Mouse (Mus musculus) erythroblast, embryonic 14.5 days (primary cell): Measurements from ENCODE around the gene Fscn2. TPM values are rescaled to one million over a fixed set of nuclear protein-coding genes. Genes with fewer than 3 reads are reported as not detected.

Source experiments
- H3K27me3 ChIP-seq: 2 replicates; pipeline ENCODE4 v1.6.1; 2012; ENCODE audit warnings: inconsistent platforms; ENCODE audit not compliant: control insufficient read depth
- H3K36me3 ChIP-seq: 2 replicates; pipeline ENCODE4 v1.6.1; 2012; ENCODE audit warnings: mild to moderate bottlenecking, inconsistent platforms; ENCODE audit not compliant: control insufficient read depth
- H3K4me1 ChIP-seq: 2 replicates; pipeline ENCODE4 v1.6.1; 2012; ENCODE audit warnings: inconsistent platforms; ENCODE audit not compliant: control insufficient read depth
- H3K4me3 ChIP-seq: replicated peaks from 2 replicates; pipeline ENCODE3; 2012; ENCODE audit warnings: moderate library complexity, mild to moderate bottlenecking, inconsistent platforms
- H3K9me3 ChIP-seq: 2 replicates; pipeline ENCODE4 v1.6.1; 2012; ENCODE audit warnings: low read length, inconsistent platforms, mixed read lengths; ENCODE audit not compliant: control insufficient read depth
- GATA1 ChIP-seq: IDR thresholded peaks from 2 replicates; pipeline ENCODE4 v1.6.1; 2012; ENCODE audit warnings: low read length, inconsistent platforms, mixed read lengths
- TAL1 ChIP-seq: IDR thresholded peaks from 3 replicates; pipeline ENCODE4 v1.6.1; 2012; ENCODE audit warnings: low read length, inconsistent platforms, mixed read lengths
- polyA plus RNA-seq: library from polyadenylated mRNA; stranded (reverse); fragments of >175 nt; gene quantifications from 2 replicates; pipeline ENCODE4 v1.2.3, GENCODE M21; 2012

Fscn2 gene
- polyA plus RNA-seq, 1 experiment = not detected

DNA sequence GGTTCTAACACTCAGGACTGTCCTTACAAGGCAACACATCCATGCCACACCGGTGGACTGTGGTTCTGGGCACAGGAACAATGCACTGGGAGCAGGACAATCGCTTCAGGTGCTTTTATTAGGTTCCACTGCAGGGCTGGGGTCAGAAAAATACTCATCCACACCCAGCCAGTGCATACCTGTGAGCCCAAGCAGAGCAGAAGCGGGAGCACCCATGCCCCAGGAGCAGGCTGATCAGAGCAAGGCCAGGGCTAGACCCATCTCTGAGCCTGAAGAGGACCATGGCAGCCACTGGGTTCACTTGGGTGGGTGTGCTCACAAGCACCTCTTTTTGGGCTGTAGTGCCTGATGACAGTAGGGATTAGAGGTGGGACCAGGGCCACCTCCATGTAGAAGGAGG, 18.9 kb downstream of the Fscn2 start:
- Histone ChIP-seq H3K36me3 (peaks cover 80% of the 10 kb centered on the region), H3K9me3 (no peaks in the 10 kb centered on the region), H3K27me3 (no peaks in the 10 kb centered on the region), H3K4me3 (no peak overlapping the region), H3K4me1 (peaks cover 31% of the 10 kb centered on the region)
- TF ChIP-seq GATA1 (no peak), TAL1 (no peak)

DNA sequence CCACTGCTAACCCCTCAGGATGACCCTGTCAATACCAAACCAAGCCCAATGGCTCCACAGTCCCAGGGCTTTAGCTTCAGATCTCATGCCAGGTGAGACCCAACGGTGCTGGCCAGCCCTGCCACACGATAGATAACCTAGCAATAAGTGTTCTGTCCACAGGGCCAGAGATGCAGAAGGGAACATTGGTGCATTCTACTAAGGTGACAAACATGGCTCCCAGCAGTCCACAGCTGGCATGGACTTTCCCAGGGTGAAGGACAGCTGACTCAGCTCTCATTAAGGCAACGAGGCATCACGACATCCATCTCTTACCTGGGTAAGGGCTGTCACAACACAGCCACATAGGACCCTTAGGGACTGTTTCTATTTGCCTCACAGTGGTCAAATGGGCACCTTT, 19.8 kb downstream of the Fscn2 start:
- peaks cover 31% of the 10 kb centered on the region for H3K4me1 ChIP-seq
- H3K27me3 ChIP-seq = no peaks in the 10 kb centered on the region
- TF ChIP-seq GATA1 = no peak
- no peak for TF ChIP-seq TAL1
- H3K9me3 ChIP-seq = no peaks in the 10 kb centered on the region
- peaks cover 83% of the 10 kb centered on the region for H3K36me3 ChIP-seq
- no peak overlapping the region for H3K4me3 ChIP-seq

DNA sequence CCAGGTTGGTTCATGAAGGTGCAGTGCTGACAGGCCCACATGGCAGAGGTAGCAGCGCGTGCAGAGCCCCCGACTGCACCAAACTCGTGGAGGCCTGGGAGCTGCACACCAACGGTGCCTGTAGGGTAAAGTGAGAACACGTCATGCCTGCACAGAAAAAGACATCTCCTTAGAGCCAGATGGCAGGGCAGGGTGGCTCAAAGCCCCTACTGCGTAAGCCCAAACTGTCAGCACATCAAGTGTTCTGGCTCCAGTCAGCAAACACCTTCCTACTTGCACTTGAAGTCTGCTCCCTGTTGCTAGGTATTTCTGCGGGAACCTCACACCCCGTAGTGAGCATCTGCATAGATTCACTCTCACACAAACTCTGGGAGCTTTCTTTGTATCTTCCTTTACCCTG, 21.2 kb downstream of the Fscn2 start:
- H3K36me3 ChIP-seq = peaks cover 83% of the 10 kb centered on the region
- TF ChIP-seq GATA1 (no peak), TAL1 (no peak)

DNA sequence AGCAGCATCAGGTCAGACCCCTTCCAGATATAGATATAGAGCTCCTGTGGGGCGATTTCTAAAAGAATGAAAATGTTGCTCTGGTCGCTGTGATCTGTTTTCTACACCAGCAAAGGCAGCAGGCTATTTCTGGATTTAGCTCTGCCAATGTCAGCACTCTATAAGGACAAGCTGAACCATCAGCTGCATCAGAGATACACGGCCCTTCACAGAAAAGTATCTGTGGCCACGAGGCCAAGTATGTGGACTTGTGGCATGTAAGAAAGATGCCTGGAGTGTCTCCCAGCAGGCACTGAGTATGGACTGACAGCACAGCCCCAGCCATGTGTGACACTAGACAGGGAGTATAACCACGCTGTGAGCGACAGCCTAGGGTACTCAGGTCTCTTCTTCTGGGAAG, 25.3 kb downstream of the Fscn2 start:
- Histone ChIP-seq H3K36me3 (peaks cover 86% of the 10 kb centered on the region), H3K9me3 (no peaks in the 10 kb centered on the region), H3K4me3 (no peak overlapping the region), H3K27me3 (no peaks in the 10 kb centered on the region), H3K4me1 (peaks cover 9% of the 10 kb centered on the region)
- TF ChIP-seq TAL1 (no peak), GATA1 (no peak)

More for the DNA sequence above, 21.2 kb downstream of the Fscn2 start:
- peaks cover 26% of the 10 kb centered on the region for H3K4me1 ChIP-seq
- H3K27me3 ChIP-seq = no peaks in the 10 kb centered on the region
- no peaks in the 10 kb centered on the region for H3K9me3 ChIP-seq
- H3K4me3 ChIP-seq = no peak overlapping the region

DNA sequence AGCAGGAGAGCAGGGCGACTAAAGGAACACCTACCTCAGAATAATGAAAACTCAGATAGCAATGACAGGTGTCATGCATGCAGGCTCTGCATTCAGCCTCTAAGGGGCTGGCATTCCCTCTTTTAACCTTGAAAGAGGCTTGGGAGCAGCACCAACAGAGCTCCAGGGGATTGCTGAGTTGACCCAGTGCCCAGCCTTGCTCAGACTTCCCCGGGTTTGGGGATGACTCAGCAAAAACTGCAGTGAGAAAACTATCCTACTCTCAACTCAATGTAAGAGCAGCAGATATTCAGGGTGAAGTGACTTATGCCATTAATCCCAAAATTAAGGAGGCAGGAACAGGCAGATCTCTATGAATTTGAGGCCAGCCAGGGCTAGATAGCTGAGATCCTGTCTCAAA, 25.8 kb downstream of the Fscn2 start:
- Histone ChIP-seq H3K4me1 (peaks cover 9% of the 10 kb centered on the region), H3K36me3 (peaks cover 86% of the 10 kb centered on the region), H3K4me3 (no peak overlapping the region), H3K27me3 (no peaks in the 10 kb centered on the region), H3K9me3 (no peaks in the 10 kb centered on the region)
- no peak for TF ChIP-seq TAL1
- no peak for TF ChIP-seq GATA1

DNA sequence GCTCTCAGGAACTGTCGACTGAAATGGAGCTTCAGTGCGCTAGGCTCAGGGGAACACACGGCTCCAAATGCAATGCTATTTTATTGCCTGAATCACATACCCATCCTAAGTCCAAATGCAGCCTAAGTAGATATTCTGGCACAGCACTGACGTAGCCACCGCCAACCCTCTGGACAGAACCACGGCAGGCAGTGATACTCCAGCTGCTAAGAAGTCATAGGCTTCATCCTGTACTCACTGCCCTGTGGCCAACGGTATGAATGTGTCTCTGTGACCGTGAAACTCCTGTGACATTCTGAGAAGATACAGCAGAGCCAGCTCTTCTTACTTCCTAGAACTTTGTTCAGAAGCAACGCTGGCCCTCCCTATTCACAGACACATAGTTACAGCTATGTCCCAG, 27.2 kb downstream of the Fscn2 start:
- H3K4me3 ChIP-seq = no peak overlapping the region
- peaks cover 5% of the 10 kb centered on the region for H3K4me1 ChIP-seq
- H3K27me3 ChIP-seq = no peaks in the 10 kb centered on the region
- H3K9me3 ChIP-seq = no peaks in the 10 kb centered on the region
- peaks cover 86% of the 10 kb centered on the region for H3K36me3 ChIP-seq
- TF ChIP-seq TAL1 = no peak
- no peak for TF ChIP-seq GATA1

DNA sequence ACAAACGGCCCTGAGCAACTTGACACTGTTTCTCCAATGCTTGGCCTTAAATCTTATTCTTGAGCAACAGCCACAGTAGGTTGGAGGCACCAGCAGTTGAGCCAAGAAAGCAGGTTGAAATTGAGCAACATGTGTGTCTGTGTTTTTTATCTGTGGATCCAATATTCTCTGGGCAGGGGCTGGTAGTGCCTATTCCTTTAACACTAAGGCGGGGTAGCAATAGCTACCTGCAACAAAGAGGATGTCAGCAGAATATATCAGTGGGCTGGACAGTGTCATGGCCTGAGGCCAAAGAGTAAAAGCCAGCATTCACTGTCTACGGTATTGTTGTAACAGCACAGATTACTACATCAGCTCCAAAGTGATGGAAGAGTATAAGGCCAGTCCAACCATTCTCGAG, 34.3 kb downstream of the Fscn2 start:
- Histone ChIP-seq H3K4me1 (peaks cover 24% of the 10 kb centered on the region), H3K27me3 (no peaks in the 10 kb centered on the region), H3K4me3 (no peak overlapping the region), H3K9me3 (no peaks in the 10 kb centered on the region), H3K36me3 (peaks cover 92% of the 10 kb centered on the region)
- TF ChIP-seq TAL1 = no peak
- TF ChIP-seq GATA1 = no peak

DNA sequence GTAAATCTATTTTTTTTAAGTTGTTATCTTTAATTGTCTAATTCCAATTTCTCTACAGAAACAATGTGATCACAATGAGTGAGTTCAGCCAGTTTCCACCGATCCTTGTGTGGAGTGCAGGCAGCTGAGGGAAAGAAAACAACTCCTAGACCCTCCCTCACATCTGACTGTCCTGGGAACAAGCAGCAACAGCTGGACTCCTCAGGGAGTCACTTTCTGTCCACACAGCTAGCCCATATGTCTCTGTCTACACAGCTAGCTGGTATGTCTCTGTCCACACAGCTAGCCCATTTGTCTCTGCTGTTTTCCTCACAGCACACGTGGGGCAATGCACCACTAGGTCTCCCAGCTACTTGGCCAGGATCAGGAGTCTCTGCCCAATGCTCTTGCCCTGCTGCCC, 36.3 kb downstream of the Fscn2 start:
- Histone ChIP-seq H3K4me1 (peaks cover 28% of the 10 kb centered on the region), H3K36me3 (peaks cover 98% of the 10 kb centered on the region)
- TF ChIP-seq TAL1 (no peak), GATA1 (no peak)

DNA sequence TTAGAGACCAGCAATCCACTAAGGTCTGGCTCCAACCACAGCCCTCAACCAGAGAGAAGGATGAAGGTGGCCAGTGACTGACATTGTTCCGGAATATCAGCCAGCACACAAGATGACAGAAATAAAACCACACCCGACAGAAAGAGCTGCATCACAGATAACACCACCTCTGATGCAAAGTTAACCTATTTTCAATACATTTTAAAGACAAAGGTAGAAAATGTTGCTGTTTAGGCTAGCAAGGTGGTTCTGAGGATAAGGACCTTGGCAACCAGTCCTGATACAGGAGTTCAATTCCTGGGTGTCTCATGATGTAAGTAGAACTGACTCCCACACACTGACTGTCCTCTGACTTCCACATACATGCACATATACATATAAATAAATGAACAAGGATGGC, 38.0 kb downstream of the Fscn2 start:
- no peak overlapping the region for H3K4me3 ChIP-seq
- H3K27me3 ChIP-seq = no peaks in the 10 kb centered on the region
- H3K9me3 ChIP-seq = no peaks in the 10 kb centered on the region
- TF ChIP-seq GATA1 = no peak
- TF ChIP-seq TAL1 = no peak
- H3K4me1 ChIP-seq = peaks cover 28% of the 10 kb centered on the region
- H3K36me3 ChIP-seq = peaks cover 98% of the 10 kb centered on the region

More for the DNA sequence above, 36.3 kb downstream of the Fscn2 start:
- no peaks in the 10 kb centered on the region for H3K27me3 ChIP-seq
- no peaks in the 10 kb centered on the region for H3K9me3 ChIP-seq
- H3K4me3 ChIP-seq = no peak overlapping the region

DNA sequence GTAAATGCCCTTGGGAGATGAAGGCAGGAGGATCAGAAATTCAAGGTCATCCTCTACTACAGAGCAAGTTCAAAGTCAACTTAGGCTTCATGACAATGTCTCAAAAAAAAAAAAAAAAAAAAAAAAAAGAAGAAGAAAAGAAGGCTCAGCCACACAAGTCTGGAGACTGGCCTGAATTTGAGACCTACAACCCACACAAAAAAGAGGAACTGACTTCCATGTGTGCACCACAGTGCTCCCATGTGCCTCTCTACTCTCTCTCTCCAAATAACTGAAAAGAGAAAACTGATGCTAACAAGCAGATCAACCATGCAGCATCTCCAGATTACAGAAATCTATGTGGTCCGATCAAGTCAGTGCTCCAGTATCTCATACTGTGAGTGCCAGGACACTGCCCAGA, 43.5 kb downstream of the Fscn2 start:
- H3K4me3 ChIP-seq = no peak overlapping the region
- peaks cover 45% of the 10 kb centered on the region for H3K4me1 ChIP-seq
- no peaks in the 10 kb centered on the region for H3K9me3 ChIP-seq
- no peaks in the 10 kb centered on the region for H3K27me3 ChIP-seq
- H3K36me3 ChIP-seq = peaks cover 100% of the 10 kb centered on the region
- no peak for TF ChIP-seq TAL1
- TF ChIP-seq GATA1 = no peak
